Mouse (Mus musculus) embryonic facial prominence, embryonic 11.5 days (tissue): ENCODE measurements around the gene Zfp217. TPM values are rescaled to one million over a fixed set of nuclear protein-coding genes. Genes with fewer than 3 reads are reported as not detected.

Source experiments
- ATAC-seq: fragments of 200-750 bp; cut with Nextera tagmentation; replicated peaks from 2 replicates; pipeline ENCODE4 v1.8.0; 2017; ENCODE audit warnings: low read depth; ENCODE audit not compliant: insufficient number of reproducible peaks, low FRiP score, low TSS enrichment
- DNase-seq: peaks from one replicate; pipeline ENCODE4 v3.0.0-alpha.2; 2015; ENCODE audit warnings: low spot score
- H3K27ac ChIP-seq: fragments of 300-500 bp; sonication (generic); replicated peaks from 2 replicates; pipeline ENCODE4 v1.5.1; 2014; ENCODE audit warnings: mild to moderate bottlenecking, low read depth, low read length, control low read depth
- H3K27me3 ChIP-seq: fragments of 300-500 bp; sonication (generic); 2 replicates; pipeline ENCODE4 v1.6.1; 2014; ENCODE audit warnings: mild to moderate bottlenecking, low read length, moderate library complexity, mixed read lengths; ENCODE audit not compliant: control insufficient read depth, insufficient read depth
- H3K36me3 ChIP-seq: fragments of 300-500 bp; sonication (generic); replicated peaks from 2 replicates; pipeline ENCODE4 v1.6.1; 2014; ENCODE audit warnings: low read depth, mild to moderate bottlenecking, low read length, moderate library complexity, mixed read lengths; ENCODE audit not compliant: control insufficient read depth, insufficient read depth
- H3K4me1 ChIP-seq: fragments of 300-500 bp; sonication (generic); 2 replicates; pipeline ENCODE4 v1.6.1; 2014; ENCODE audit warnings: low read length, mixed read lengths; ENCODE audit not compliant: control insufficient read depth, insufficient read depth
- H3K4me2 ChIP-seq: fragments of 300-500 bp; sonication (generic); 2 replicates; pipeline ENCODE4 v1.6.1; 2014; ENCODE audit warnings: low read depth, mild to moderate bottlenecking, control low read depth, low read length, moderate library complexity
- H3K4me3 ChIP-seq: fragments of 300-500 bp; sonication (generic); 2 replicates; pipeline ENCODE4 v1.5.1; 2014; ENCODE audit warnings: low read depth, low read length, control low read depth
- H3K9ac ChIP-seq: fragments of 300-500 bp; sonication (generic); replicated peaks from 2 replicates; pipeline ENCODE4 v1.6.1; 2014; ENCODE audit warnings: mild to moderate bottlenecking, control low read depth, low read length
- H3K9me3 ChIP-seq: fragments of 300-500 bp; sonication (generic); replicated peaks from 2 replicates; pipeline ENCODE4 v1.6.1; 2016; ENCODE audit warnings: mild to moderate bottlenecking, low read length, inconsistent platforms, mixed read lengths; ENCODE audit not compliant: control insufficient read depth
- WGBS: fragments of 180-500 bp; shearing (Covaris S2); extraction: QIAGEN DNeasy Blood & Tissue Kit; methylation state at CpG from one replicate; pipeline ENCODE4 v1.1.7; 2014; 5-methylcytosine and 5-hydroxymethylcytosine counted together
- polyA plus RNA-seq: library from polyadenylated mRNA; unstranded; fragments of >200 nt; fragmentation: Nextera tagmentation; extraction: Ambion mirVana; gene quantifications from 2 replicates; pipeline ENCODE4 v1.2.1, GENCODE M21; 2014

Zfp217 gene
- polyA plus RNA-seq, 1 experiment from 2014 or later: 3.9 TPM

DNA sequence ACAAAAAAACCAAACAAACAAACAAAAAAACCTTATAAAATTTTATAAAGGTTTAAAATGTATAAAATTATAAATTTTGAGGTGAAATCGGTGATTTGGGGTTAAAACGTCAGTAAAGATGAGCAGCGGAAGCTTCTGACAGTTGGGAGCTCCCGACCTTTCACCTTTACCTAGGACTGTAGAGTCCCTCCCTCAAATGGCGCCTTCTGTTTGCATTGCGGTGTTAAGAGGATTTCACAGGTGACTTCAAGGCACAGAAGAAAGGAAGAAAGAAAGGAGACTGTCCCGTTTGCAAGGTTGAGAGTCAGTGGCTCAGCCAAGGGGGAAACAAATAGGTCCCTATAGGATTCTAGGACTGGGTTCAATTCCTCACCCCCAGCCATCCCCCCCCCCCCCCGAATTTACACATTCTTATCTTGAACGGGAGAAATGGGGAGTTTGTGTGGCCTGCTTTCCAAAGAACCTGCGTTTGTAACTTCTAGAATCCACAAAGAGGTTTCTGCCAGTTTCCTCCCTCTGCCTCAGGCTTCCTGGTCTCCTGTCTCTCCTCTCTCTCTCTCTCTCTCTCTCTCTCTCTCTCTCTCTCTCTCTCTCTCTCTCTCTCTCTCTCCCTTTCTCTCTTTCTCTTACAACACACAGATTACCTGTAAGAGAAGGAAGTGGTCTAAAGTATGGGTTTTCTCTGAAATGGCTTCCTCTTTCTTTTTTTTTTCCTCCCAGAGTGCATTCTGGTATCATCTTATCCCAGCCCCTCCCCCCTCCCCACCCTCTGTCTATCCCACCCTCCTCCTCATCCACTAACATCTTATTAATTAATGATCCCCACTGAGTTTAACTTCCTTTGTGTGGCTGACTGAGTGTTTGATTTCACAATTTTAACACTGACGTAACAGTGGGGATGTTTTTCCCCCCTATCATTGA, 9.6 kb upstream of the Zfp217 start:
- ATAC-seq (no peak), DNase-seq (no peak)
- H3K27ac ChIP-seq: no peak overlapping the region
- H3K4me2 ChIP-seq: no peak overlapping the region
- no peak overlapping the region for H3K4me3 ChIP-seq
- H3K9ac ChIP-seq: no peak overlapping the region
- no peaks in the 10 kb centered on the region for H3K27me3 ChIP-seq
- H3K36me3 ChIP-seq: no peaks in the 10 kb centered on the region
- H3K4me1 ChIP-seq: no peaks in the 10 kb centered on the region
- 47% methylated on average over 10 of the region's 11 CpGs for WGBS
- H3K9me3 ChIP-seq: no peaks in the 10 kb centered on the region

- Histone ChIP-seq H3K4me3 (peak overlapping the region; percentile 17; the same call in 1 of the 2 replicates), H3K36me3 (no peaks in the 10 kb centered on the region), H3K27ac (no peak overlapping the region; the same call in 1 of the 2 replicates), H3K4me2 (peak overlapping the region; percentile 43), H3K9me3 (no peaks in the 10 kb centered on the region), H3K9ac (0 out of 2 replicates have a peak overlapping the region, but pooled peaks have one; percentile 18), H3K27me3 (no peaks in the 10 kb centered on the region), H3K4me1 (no peaks in the 10 kb centered on the region)
- DNase-seq: peak; percentile 65
- no peak for ATAC-seq
- WGBS: 11% methylated on average over 18 of the region's 18 CpGs
These were observed 7.3 kb upstream of the Zfp217 start for GRCm38 (mm10) chr2:170155089-170155740.

DNA sequence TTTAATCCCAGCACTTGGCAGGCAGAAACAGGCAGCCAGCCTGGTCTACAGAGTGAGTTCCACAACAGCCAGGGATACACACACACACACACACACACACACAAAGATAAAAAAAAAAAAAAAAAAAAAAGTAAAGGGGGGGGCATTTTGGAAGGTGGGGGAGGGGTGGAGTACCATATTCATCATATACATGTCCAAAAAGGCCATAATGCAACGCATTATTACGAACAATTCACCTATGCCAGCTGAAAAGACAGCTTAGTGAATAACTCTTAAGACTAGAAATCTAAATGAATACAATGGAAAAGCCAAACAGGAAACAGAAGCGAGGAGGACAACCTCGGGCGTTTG, 6.8 kb upstream of the Zfp217 start:
- Histone ChIP-seq H3K9ac (no peak overlapping the region), H3K27me3 (no peaks in the 10 kb centered on the region), H3K4me1 (no peaks in the 10 kb centered on the region), H3K27ac (no peak overlapping the region), H3K4me3 (peak overlapping the region; percentile 17; the same call in 1 of the 2 replicates), H3K36me3 (no peaks in the 10 kb centered on the region), H3K4me2 (peak overlapping the region; percentile 43), H3K9me3 (no peaks in the 10 kb centered on the region)
- WGBS: 13% methylated on average over 5 of the region's 5 CpGs
- DNase-seq: no peak
- no peak for ATAC-seq

DNA sequence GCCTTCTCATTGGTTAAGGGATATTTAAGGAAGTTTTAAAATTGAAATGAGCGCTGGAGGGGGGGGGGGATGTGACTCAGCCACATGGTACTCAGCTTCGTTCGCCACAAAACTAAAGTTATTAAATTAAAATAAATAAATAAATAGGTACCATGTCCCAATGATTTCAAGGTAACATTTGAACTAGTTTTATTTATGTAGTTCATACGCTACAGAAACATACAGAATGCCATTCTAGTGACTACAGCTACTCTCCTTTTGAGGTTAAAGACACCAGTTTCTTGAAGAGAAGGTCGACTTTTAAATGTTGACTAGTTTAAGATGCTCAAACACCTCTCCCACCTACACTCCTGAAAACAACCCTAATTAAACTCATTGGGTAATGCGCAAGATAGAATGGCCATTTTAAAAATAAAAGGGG, 6.4 kb upstream of the Zfp217 start:
- 15% methylated on average over 6 of the region's 6 CpGs for WGBS
- H3K27ac ChIP-seq: no peak overlapping the region
- ATAC-seq (no peak), DNase-seq (no peak)
- H3K9ac ChIP-seq: no peak overlapping the region
- H3K36me3 ChIP-seq: no peaks in the 10 kb centered on the region
- H3K4me1 ChIP-seq: no peaks in the 10 kb centered on the region
- H3K9me3 ChIP-seq: no peaks in the 10 kb centered on the region
- no peak overlapping the region; the same call in 1 of the 2 replicates for H3K4me2 ChIP-seq
- no peak overlapping the region for H3K4me3 ChIP-seq
- no peaks in the 10 kb centered on the region for H3K27me3 ChIP-seq

- Histone ChIP-seq H3K4me2 (peak overlapping the region; percentile 57), H3K4me1 (no peaks in the 10 kb centered on the region), H3K27me3 (no peaks in the 10 kb centered on the region), H3K9me3 (no peaks in the 10 kb centered on the region), H3K36me3 (no peaks in the 10 kb centered on the region), H3K4me3 (peak overlapping the region; percentile 26), H3K9ac (peak overlapping the region; percentile 48), H3K27ac (no peak overlapping the region)
- no peak for ATAC-seq
- 1% methylated on average over 37 of the region's 37 CpGs for WGBS
- peak; percentile 60 for DNase-seq
These were observed 5.7 kb upstream of the Zfp217 start for GRCm38 (mm10) chr2:170153421-170154271.

GRCm38 (mm10) chr2:170152856-170153255, 5.0 kb upstream of the Zfp217 start:
- DNase-seq: no peak

DNA sequence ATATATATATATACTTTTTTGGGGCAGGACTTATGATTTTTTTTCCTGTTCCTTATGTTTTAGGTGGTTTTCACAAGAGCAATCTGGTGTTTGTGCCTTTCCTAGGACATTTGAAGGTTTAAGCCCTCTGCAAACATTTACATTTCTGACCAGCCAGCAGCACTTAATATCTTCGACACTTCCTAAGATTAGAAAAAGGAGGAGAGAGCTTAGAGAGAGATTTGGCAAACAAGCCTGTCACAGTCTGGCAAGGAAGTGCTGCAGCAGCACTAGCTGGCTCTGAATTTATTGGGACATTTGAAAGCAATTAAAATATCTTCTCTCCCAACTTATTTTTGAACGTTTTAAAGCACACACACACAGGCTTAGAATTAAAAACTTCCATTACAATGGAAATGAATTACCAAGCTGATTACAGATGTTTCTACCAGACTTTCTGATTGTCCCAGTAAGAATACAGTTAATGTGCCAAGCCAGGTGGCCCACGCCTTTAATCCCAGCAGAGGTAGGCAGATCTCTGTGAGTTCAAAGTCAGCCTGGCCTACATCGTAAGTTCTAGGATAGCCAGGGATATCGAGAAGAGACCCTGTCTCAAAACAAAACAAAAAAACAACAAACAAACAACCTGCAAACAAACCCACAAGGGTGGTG, 4.3 kb upstream of the Zfp217 start:
- H3K9me3 ChIP-seq: no peaks in the 10 kb centered on the region
- no peaks in the 10 kb centered on the region for H3K27me3 ChIP-seq
- no peak overlapping the region for H3K4me3 ChIP-seq
- 60% methylated on average over 5 of the region's 5 CpGs for WGBS
- H3K27ac ChIP-seq: no peak overlapping the region
- no peaks in the 10 kb centered on the region for H3K4me1 ChIP-seq
- no peak for DNase-seq
- H3K36me3 ChIP-seq: no peaks in the 10 kb centered on the region
- H3K9ac ChIP-seq: no peak overlapping the region
- ATAC-seq: no peak
- H3K4me2 ChIP-seq: no peak overlapping the region

More at GRCm38 (mm10) chr2:170152856-170153255, 5.0 kb upstream of the Zfp217 start:
- no peak overlapping the region for H3K4me3 ChIP-seq
- 27% methylated on average over 7 of the region's 7 CpGs for WGBS
- no peaks in the 10 kb centered on the region for H3K27me3 ChIP-seq
- no peak overlapping the region for H3K4me2 ChIP-seq
- H3K9ac ChIP-seq: no peak overlapping the region
- H3K36me3 ChIP-seq: no peaks in the 10 kb centered on the region
- no peaks in the 10 kb centered on the region for H3K4me1 ChIP-seq
- no peaks in the 10 kb centered on the region for H3K9me3 ChIP-seq
- no peak overlapping the region for H3K27ac ChIP-seq
- ATAC-seq: no peak
